Mouse (Mus musculus) lung, embryonic 14.5 days (tissue): ENCODE measurements around the gene Tmem19. TPM values are rescaled to one million over a fixed set of nuclear protein-coding genes. Genes with fewer than 3 reads are reported as not detected.

Experiments
- ATAC-seq: fragments of 200-750 bp; cut with Nextera tagmentation; 2 replicates; pipeline ENCODE4 v1.8.0; 2017; ENCODE audit warnings: mild to moderate bottlenecking, moderate TSS enrichment, moderate library complexity; ENCODE audit not compliant: insufficient read depth
- DNase-seq: peaks from one replicate; pipeline ENCODE4 v3.0.0-alpha.2; 2015
- H3K27ac ChIP-seq: fragments of 300-500 bp; sonication (generic); 2 replicates; pipeline ENCODE4 v1.5.1; 2014; ENCODE audit warnings: low read depth, mild to moderate bottlenecking, moderate library complexity
- H3K27me3 ChIP-seq: fragments of 300-500 bp; sonication (generic); 2 replicates; pipeline ENCODE4 v1.6.1; 2014; ENCODE audit warnings: low read length, control low read depth; ENCODE audit not compliant: insufficient read depth
- H3K36me3 ChIP-seq: fragments of 300-500 bp; sonication (generic); 2 replicates; pipeline ENCODE4 v1.6.1; 2014; ENCODE audit warnings: control low read depth; ENCODE audit not compliant: insufficient read depth
- H3K4me1 ChIP-seq: fragments of 300-500 bp; sonication (generic); 2 replicates; pipeline ENCODE4 v1.6.1; 2014; ENCODE audit warnings: antibody characterized with exemption, control low read depth; ENCODE audit not compliant: insufficient read depth
- H3K4me2 ChIP-seq: fragments of 300-500 bp; sonication (generic); 2 replicates; pipeline ENCODE4 v1.6.1; 2014; ENCODE audit warnings: mild to moderate bottlenecking
- H3K4me3 ChIP-seq: fragments of 300-500 bp; sonication (generic); 2 replicates; pipeline ENCODE4 v1.5.1; 2014; ENCODE audit warnings: low read depth, low read length
- H3K9ac ChIP-seq: fragments of 300-500 bp; sonication (generic); 2 replicates; pipeline ENCODE4 v1.6.1; 2014
- H3K9me3 ChIP-seq: fragments of 300-500 bp; sonication (generic); 2 replicates; pipeline ENCODE4 v1.6.1; 2016; ENCODE audit warnings: low read depth, low read length, control low read depth
- CTCF ChIP-seq: IDR thresholded peaks from 2 replicates; pipeline ENCODE4 v1.5.1; 2016; ENCODE audit warnings: antibody characterized with exemption, low read depth
- WGBS: fragments of 180-500 bp; shearing (Covaris S2); extraction: QIAGEN DNeasy Blood & Tissue Kit; methylation state at CpG from one replicate; pipeline ENCODE4 v1.1.7; 2014; 5-methylcytosine and 5-hydroxymethylcytosine counted together
- polyA plus RNA-seq: library from polyadenylated mRNA; unstranded; fragments of >200 nt; fragmentation: Nextera tagmentation; extraction: Ambion mirVana; gene quantifications from 2 replicates; pipeline ENCODE4 v1.2.1, GENCODE M21; 2014

The Tmem19 gene
- polyA plus RNA-seq, 1 experiment from 2014 or later, result 30.1 TPM

DNA sequence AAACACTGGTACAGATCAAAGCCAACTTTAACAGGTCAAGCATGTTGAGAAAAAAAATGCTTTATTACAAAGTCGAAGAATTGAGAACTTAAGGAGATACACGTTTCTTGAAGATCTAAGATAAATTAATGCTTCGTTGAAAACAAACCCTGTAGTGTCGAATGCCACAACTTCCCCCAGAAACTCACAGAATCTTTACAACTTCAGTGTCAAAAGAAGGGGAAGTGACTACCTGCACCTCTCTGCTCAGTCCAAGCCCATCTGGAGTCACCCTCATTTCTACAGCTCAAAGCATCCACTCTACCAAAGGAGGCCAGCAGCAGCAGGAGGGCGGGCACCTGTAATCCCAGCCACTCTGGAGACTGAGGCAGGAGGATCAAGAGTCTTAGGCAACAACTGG is 50.1 kb downstream of the Tmem19 start:
- Histone ChIP-seq H3K27ac (no peak overlapping the region; the same call in 1 of the 2 replicates), H3K9ac (no peak overlapping the region), H3K9me3 (no peaks in the 10 kb centered on the region), H3K4me3 (no peak overlapping the region), H3K4me1 (peaks cover 11% of the 10 kb centered on the region), H3K27me3 (no peaks in the 10 kb centered on the region), H3K36me3 (0 out of 2 replicates have a peak, but pooled peaks cover 4% of the 10 kb centered on the region), H3K4me2 (no peak overlapping the region)
- WGBS, result 71% methylated on average over 5 of the region's 5 CpGs
- no peak for ATAC-seq
- no peak for TF ChIP-seq CTCF
- no peak for DNase-seq

DNA sequence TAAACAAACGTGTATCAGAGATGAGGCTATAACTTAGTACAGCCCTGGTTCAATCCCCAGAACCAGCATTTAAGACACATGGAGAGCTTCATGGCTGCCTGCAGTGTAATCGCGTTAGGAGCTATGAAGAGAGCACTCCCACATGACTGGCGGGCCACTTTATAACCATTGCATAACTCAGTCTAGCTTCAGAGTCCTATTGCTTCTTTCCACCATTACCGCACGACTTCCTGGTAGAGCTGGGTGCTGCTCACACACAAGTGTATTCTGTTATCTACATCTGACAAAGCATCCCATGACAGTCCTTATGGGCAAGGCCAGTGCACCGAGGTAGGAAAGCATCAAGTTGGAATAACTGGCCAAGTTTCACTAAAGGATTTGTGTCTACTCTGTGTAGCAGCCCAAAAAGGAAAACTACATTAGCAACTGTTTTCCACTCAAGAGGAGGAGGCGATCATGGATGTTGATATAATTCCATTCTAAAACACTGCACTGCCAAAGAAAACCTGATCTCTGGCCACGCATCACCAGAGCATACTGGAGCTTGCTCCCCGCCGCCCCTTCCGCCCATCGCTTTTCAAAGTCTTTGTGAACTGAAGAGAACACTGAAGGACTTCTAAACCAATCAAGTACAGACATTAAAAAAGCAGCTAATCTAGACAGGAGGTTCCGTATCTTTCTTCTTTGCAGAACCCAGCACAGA is 50.9 kb downstream of the Tmem19 start:
- no peak for ATAC-seq
- no peaks in the 10 kb centered on the region for H3K27me3 ChIP-seq
- TF ChIP-seq CTCF, result no peak
- 89% methylated on average over 14 of the region's 14 CpGs for WGBS
- H3K4me2 ChIP-seq, result no peak overlapping the region
- H3K9me3 ChIP-seq, result no peaks in the 10 kb centered on the region
- no peak overlapping the region for H3K4me3 ChIP-seq
- no peak overlapping the region for H3K9ac ChIP-seq
- 0 out of 2 replicates have a peak, but pooled peaks cover 4% of the 10 kb centered on the region for H3K36me3 ChIP-seq
- no peak for DNase-seq
- H3K4me1 ChIP-seq, result peaks cover 11% of the 10 kb centered on the region
- no peak overlapping the region for H3K27ac ChIP-seq

DNA sequence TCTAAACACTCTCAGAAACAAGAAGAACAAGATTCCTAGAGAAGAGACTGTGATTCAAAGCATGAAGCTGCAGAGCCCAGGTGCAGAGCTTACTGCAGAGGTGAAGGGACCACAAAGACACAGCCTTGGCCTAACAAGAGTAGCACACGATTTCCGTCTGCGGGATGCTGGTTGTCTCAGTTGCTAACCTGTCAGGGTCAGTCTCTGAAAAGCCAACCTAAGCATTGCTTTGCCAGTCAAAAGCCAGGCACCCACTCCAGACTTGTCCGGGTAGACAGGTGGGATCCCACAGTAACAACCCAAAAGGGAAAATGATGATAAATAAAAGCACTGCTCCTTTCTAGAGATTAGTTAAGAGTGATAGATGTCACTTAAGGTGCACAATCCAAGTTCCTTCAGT is 53.1 kb downstream of the Tmem19 start:
- Histone ChIP-seq H3K27me3 (no peaks in the 10 kb centered on the region), H3K4me2 (no peak overlapping the region), H3K9me3 (no peaks in the 10 kb centered on the region), H3K36me3 (0 out of 2 replicates have a peak, but pooled peaks cover 4% of the 10 kb centered on the region), H3K27ac (no peak overlapping the region), H3K4me1 (peaks cover 11% of the 10 kb centered on the region), H3K9ac (no peak overlapping the region), H3K4me3 (no peak overlapping the region)
- DNase-seq, result no peak
- no peak for TF ChIP-seq CTCF
- ATAC-seq, result no peak
- WGBS, result 84% methylated on average over 4 of the region's 4 CpGs

DNA sequence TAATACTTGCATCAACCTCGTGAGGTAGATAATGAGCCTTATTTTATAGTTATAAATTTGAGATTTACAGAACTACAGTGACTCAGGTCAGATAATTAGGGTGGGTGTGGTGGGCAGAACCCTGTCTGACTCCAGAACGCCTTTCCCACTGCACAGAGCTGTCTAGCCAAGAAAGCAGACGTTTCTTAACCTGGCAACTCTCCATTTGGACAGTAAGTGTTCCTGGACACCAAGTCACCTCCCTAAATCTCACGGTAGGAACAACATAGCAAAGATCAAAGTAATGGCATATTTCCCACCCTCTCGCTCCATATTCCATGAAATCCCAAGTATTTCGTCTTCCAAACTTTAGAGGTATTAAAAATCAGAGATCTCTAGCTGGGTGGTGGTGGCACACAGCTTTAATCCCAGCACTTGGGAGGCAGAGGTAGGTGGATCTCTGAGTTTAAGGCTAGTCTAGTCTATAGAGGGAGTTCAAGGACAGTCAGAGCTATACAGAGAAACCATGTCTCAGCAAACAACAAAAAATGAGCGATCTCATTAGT is 54.9 kb downstream of the Tmem19 start:
- DNase-seq (no peak), ATAC-seq (no peak)
- Histone ChIP-seq H3K4me1 (no peaks in the 10 kb centered on the region), H3K27ac (no peak overlapping the region), H3K27me3 (no peaks in the 10 kb centered on the region), H3K9ac (no peak overlapping the region), H3K4me2 (no peak overlapping the region), H3K36me3 (0 out of 2 replicates have a peak, but pooled peaks cover 2% of the 10 kb centered on the region), H3K9me3 (no peaks in the 10 kb centered on the region), H3K4me3 (no peak overlapping the region)
- WGBS, result 81% methylated on average over 7 of the region's 7 CpGs
- TF ChIP-seq CTCF, result no peak

DNA sequence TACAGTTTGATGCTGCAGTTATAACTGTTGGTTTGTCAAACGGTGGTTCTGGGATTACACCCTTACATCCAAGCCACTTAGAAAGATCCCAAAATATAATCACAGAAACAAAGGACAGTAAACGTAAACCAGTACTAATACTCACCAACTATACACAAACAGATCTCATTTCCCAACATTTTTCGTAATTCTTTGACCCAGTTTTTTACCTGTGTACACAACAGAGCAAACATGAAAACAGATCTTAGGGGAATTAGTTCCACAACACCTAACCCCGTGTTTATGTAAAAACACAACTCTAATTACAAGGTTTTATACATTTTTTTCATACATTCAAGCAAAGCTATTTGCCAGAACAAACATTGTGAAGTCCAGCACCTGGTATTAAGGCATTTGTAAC is 63.6 kb downstream of the Tmem19 start:
- Histone ChIP-seq H3K4me1 (no peaks in the 10 kb centered on the region), H3K36me3 (peaks cover 57% of the 10 kb centered on the region), H3K4me2 (no peak overlapping the region), H3K27ac (no peak overlapping the region), H3K27me3 (no peaks in the 10 kb centered on the region), H3K4me3 (no peak overlapping the region), H3K9me3 (no peaks in the 10 kb centered on the region), H3K9ac (no peak overlapping the region)
- DNase-seq (no peak), ATAC-seq (no peak)
- TF ChIP-seq CTCF, result no peak
- WGBS, result 93% methylated on average over 4 of the region's 4 CpGs

DNA sequence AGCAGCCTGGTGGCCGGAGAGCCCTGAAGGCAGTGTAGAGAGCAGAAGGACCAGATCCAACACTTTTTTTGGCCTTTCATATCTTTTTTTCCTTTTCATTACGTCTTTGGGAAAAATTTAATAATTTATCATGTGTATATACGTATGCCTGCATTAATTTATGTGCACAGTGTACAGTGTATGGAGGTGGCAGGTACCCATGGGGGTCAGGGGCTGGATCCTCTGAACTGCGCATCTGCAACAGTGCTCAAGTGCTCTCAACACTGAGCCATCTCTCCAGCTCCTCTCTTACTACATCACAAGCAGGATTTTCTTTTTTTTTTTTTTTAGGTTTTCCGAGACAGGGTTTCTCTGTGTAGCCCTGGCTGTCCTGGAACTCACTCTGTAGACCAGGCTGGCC is 64.7 kb downstream of the Tmem19 start:
- peaks cover 68% of the 10 kb centered on the region for H3K36me3 ChIP-seq
- H3K4me2 ChIP-seq, result no peak overlapping the region
- TF ChIP-seq CTCF, result no peak
- H3K9me3 ChIP-seq, result no peaks in the 10 kb centered on the region
- no peaks in the 10 kb centered on the region for H3K27me3 ChIP-seq
- ATAC-seq (no peak), DNase-seq (no peak)
- no peak overlapping the region for H3K9ac ChIP-seq
- no peaks in the 10 kb centered on the region for H3K4me1 ChIP-seq
- WGBS, result 82% methylated on average over 5 of the region's 5 CpGs
- no peak overlapping the region for H3K4me3 ChIP-seq
- no peak overlapping the region for H3K27ac ChIP-seq

DNA sequence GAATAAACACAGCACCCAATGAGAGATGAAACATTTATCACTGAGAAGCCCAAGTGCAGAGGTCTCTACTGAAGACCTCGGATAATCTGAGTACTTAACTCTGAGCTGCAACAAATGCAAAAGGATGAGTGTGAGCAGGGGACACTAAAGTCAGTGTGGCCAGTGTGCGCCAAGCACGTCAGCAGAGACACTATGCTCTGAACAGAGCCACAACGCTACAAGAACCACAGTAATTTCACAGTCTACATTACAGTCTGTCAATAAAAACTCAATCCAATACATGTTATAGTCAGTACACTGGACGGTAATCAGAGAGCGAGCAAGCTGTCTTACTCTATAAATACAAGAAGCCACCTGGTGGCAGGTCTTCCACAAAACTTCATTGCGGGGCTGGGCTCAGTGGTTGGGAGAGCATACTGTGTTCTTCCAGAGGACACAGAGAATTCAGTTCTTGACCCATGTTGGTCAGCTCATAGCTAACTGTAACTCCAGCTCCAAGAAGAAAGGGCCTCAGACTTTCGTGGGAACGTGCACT is 65.8 kb downstream of the Tmem19 start:
- H3K9ac ChIP-seq, result no peak overlapping the region
- H3K4me1 ChIP-seq, result no peaks in the 10 kb centered on the region
- WGBS, result 74% methylated on average over 9 of the region's 9 CpGs
- H3K9me3 ChIP-seq, result no peaks in the 10 kb centered on the region
- H3K4me2 ChIP-seq, result no peak overlapping the region
- peak; percentile 22; the same call in 1 of the 2 replicates for TF ChIP-seq CTCF
- no peaks in the 10 kb centered on the region for H3K27me3 ChIP-seq
- ATAC-seq, result no peak
- no peak overlapping the region for H3K4me3 ChIP-seq
- peak; percentile 27 for DNase-seq
- H3K27ac ChIP-seq, result no peak overlapping the region
- peaks cover 70% of the 10 kb centered on the region for H3K36me3 ChIP-seq
